Mouse (Mus musculus) left cerebral cortex, adult 8-10 months (tissue): Measurements from ENCODE around the gene Syn3. TPM values are rescaled to one million over a fixed set of nuclear protein-coding genes. Genes with fewer than 3 reads are reported as not detected.
"Not testable (repeated sequence)": the region's sequence is repeated elsewhere in the genome, so short reads cannot be mapped to it uniquely, and the experiment has no call there.

Experiments used
- DNase-seq, 2 experiments: peaks; one replicate each; pipeline ENCODE4 v3.0.0; 2022; ENCODE audit warnings: low spot score in 2 of 2
- total RNA-seq, 4 experiments: library from RNA; stranded (reverse); gene quantifications; 2 replicates each; pipeline ENCODE4 v1.2.4; 2022

The Syn3 gene
- 10 to 100 TPM; 26.7 to 30.5 (median 29.9) TPM for total RNA-seq

- DNase-seq: peak; percentile 79 to 94
These were observed at the start of gene Syn3 for GRCm38 (mm10) chr10:86498673-86499391. TSS of gene Syn3 (minus strand) at chr10:86498896.

GRCm38 (mm10) chr10:86526357-86526874 lies 27.7 kb upstream of the Syn3 start:
- not testable (repeated sequence) for DNase-seq

GRCm38 (mm10) chr10:86513801-86514200 lies 15.1 kb upstream of the Syn3 start:
- peak in 1 of 2 experiments; percentile 42 for DNase-seq

GRCm38 (mm10) chr10:86510941-86511340 lies 12.2 kb upstream of the Syn3 start:
- no peak for DNase-seq

- DNase-seq: no peak
These were observed 3.4 kb upstream of the Syn3 start for GRCm38 (mm10) chr10:86502063-86502462.

GRCm38 (mm10) chr10:86498051-86498672 lies 534 bp downstream of the Syn3 start:
- peak in 1 of 2 experiments; percentile 76 for DNase-seq

GRCm38 (mm10) chr10:86495851-86496250 lies 2.8 kb downstream of the Syn3 start:
- no peak for DNase-seq

GRCm38 (mm10) chr10:86493140-86493539 lies 5.6 kb downstream of the Syn3 start:
- no peak for DNase-seq

GRCm38 (mm10) chr10:86492089-86492907 lies 6.4 kb downstream of the Syn3 start:
- peak in 1 of 2 experiments; percentile 54 for DNase-seq

- DNase-seq: no peak
These were observed 7.2 kb downstream of the Syn3 start for GRCm38 (mm10) chr10:86491316-86492088.

- peak in 1 of 2 experiments; percentile 2 for DNase-seq
These were observed 10.2 kb downstream of the Syn3 start for GRCm38 (mm10) chr10:86488544-86488943.

GRCm38 (mm10) chr10:86485971-86486370 lies 12.7 kb downstream of the Syn3 start:
- DNase-seq: no peak

- DNase-seq: no peak
These were observed 14.7 kb downstream of the Syn3 start for GRCm38 (mm10) chr10:86483968-86484367.

GRCm38 (mm10) chr10:86482496-86482895 lies 16.2 kb downstream of the Syn3 start:
- no peak for DNase-seq

GRCm38 (mm10) chr10:86480711-86481110 lies 18.0 kb downstream of the Syn3 start:
- DNase-seq: peak in 1 of 2 experiments; percentile 74

GRCm38 (mm10) chr10:86479718-86480121 lies 19.0 kb downstream of the Syn3 start:
- no peak for DNase-seq

GRCm38 (mm10) chr10:86476720-86477119 lies 22.0 kb downstream of the Syn3 start:
- no peak for DNase-seq

- DNase-seq: no peak
These were observed 23.4 kb downstream of the Syn3 start for GRCm38 (mm10) chr10:86475270-86475669.

- DNase-seq: no peak
These were observed 24.2 kb downstream of the Syn3 start for GRCm38 (mm10) chr10:86474176-86475154.
